Mouse (Mus musculus): ENCODE data around the gene Slc30a1. TPM values are rescaled to one million over a fixed set of nuclear protein-coding genes. Genes with fewer than 3 reads are reported as not detected.

The Slc30a1 gene
- polyA plus RNA-seq, 1 experiment from 2014 or later: 2.1 TPM

GRCm38 (mm10) chr1:191891912-191892311 is 14.7 kb upstream of the Slc30a1 start:
- no peaks in the 10 kb centered on the region for H3K4me1 ChIP-seq (ENCODE audit: control insufficient read depth, insufficient read depth, low read length)
- H3K27me3 ChIP-seq (ENCODE audit: control insufficient read depth, insufficient read depth, low read length): no peaks in the 10 kb centered on the region
- H3K27ac ChIP-seq (ENCODE audit: low read depth, low read length): no peak overlapping the region
- 72% methylated on average over 6 of the region's 6 CpGs for WGBS
- no peak overlapping the region for H3K4me2 ChIP-seq (ENCODE audit: low read depth, low read length)
- H3K36me3 ChIP-seq (ENCODE audit: control insufficient read depth, insufficient read depth, low read length): no peaks in the 10 kb centered on the region
- H3K9ac ChIP-seq (replicated peaks; ENCODE audit: low read depth, low read length): no peak overlapping the region
- H3K9me3 ChIP-seq (ENCODE audit: control insufficient read depth, low read length): no peaks in the 10 kb centered on the region
- H3K4me3 ChIP-seq (ENCODE audit: low read depth, low read length): no peak overlapping the region
- no peak for ATAC-seq (ENCODE audit: low read depth)

GRCm38 (mm10) chr1:191894386-191894785 is 12.2 kb upstream of the Slc30a1 start:
- H3K27me3 ChIP-seq (ENCODE audit: control insufficient read depth, insufficient read depth, low read length): no peaks in the 10 kb centered on the region
- no peak overlapping the region for H3K27ac ChIP-seq (ENCODE audit: low read depth, low read length)
- H3K36me3 ChIP-seq (ENCODE audit: control insufficient read depth, insufficient read depth, low read length): no peaks in the 10 kb centered on the region
- H3K4me1 ChIP-seq (ENCODE audit: control insufficient read depth, insufficient read depth, low read length): no peaks in the 10 kb centered on the region
- ATAC-seq (ENCODE audit: low read depth): no peak
- no peak overlapping the region for H3K4me3 ChIP-seq (ENCODE audit: low read depth, low read length)
- no peak overlapping the region for H3K4me2 ChIP-seq (ENCODE audit: low read depth, low read length)
- H3K9ac ChIP-seq (replicated peaks; ENCODE audit: low read depth, low read length): no peak overlapping the region
- WGBS: 81% methylated on average over 17 of the region's 17 CpGs
- no peaks in the 10 kb centered on the region for H3K9me3 ChIP-seq (ENCODE audit: control insufficient read depth, low read length)

- Histone ChIP-seq H3K27ac (ENCODE audit: low read depth, low read length) (no peak overlapping the region), H3K9me3 (ENCODE audit: control insufficient read depth, low read length) (no peaks in the 10 kb centered on the region), H3K27me3 (ENCODE audit: control insufficient read depth, insufficient read depth, low read length) (no peaks in the 10 kb centered on the region), H3K36me3 (ENCODE audit: control insufficient read depth, insufficient read depth, low read length) (no peaks in the 10 kb centered on the region), H3K9ac (replicated peaks; ENCODE audit: low read depth, low read length) (no peak overlapping the region), H3K4me2 (ENCODE audit: low read depth, low read length) (no peak overlapping the region), H3K4me3 (ENCODE audit: low read depth, low read length) (no peak overlapping the region), H3K4me1 (ENCODE audit: control insufficient read depth, insufficient read depth, low read length) (no peaks in the 10 kb centered on the region)
- no peak for ATAC-seq (ENCODE audit: low read depth)
- 93% methylated on average over 9 of the region's 9 CpGs for WGBS
Observed at GRCm38 (mm10) chr1:191894857-191895256, 11.7 kb upstream of the Slc30a1 start.

GRCm38 (mm10) chr1:191896806-191897552 is 9.6 kb upstream of the Slc30a1 start:
- Histone ChIP-seq H3K9me3 (ENCODE audit: control insufficient read depth, low read length) (no peaks in the 10 kb centered on the region), H3K27me3 (ENCODE audit: control insufficient read depth, insufficient read depth, low read length) (no peaks in the 10 kb centered on the region), H3K4me1 (ENCODE audit: control insufficient read depth, insufficient read depth, low read length) (no peaks in the 10 kb centered on the region), H3K4me2 (ENCODE audit: low read depth, low read length) (no peak overlapping the region), H3K9ac (replicated peaks; ENCODE audit: low read depth, low read length) (no peak overlapping the region), H3K36me3 (ENCODE audit: control insufficient read depth, insufficient read depth, low read length) (no peaks in the 10 kb centered on the region), H3K4me3 (ENCODE audit: low read depth, low read length) (no peak overlapping the region), H3K27ac (ENCODE audit: low read depth, low read length) (no peak overlapping the region)
- WGBS: 68% methylated on average over 12 of the region's 12 CpGs
- no peak for ATAC-seq (ENCODE audit: low read depth)

- peaks cover 24% of the 10 kb centered on the region for H3K4me1 ChIP-seq (ENCODE audit: control insufficient read depth, insufficient read depth, low read length)
- H3K4me3 ChIP-seq (ENCODE audit: low read depth, low read length): peak overlapping the region; percentile 93
- ATAC-seq (ENCODE audit: low read depth): peak; percentile 57
- H3K9ac ChIP-seq (replicated peaks; ENCODE audit: low read depth, low read length): peak overlapping the region; percentile 73
- whole genome bisulfite sequencing: 3% methylated on average over 44 of the region's 58 CpGs
- H3K27ac ChIP-seq (ENCODE audit: low read depth, low read length): peak overlapping the region; percentile 44; the same call in 1 of the 2 replicates
- H3K4me2 ChIP-seq (ENCODE audit: low read depth, low read length): peak overlapping the region; percentile 92
- H3K36me3 ChIP-seq (ENCODE audit: control insufficient read depth, insufficient read depth, low read length): peaks cover 7% of the 10 kb centered on the region; the same call in 1 of the 2 replicates
- no peaks in the 10 kb centered on the region for H3K9me3 ChIP-seq (ENCODE audit: control insufficient read depth, low read length)
- no peaks in the 10 kb centered on the region; the same call in none of the 2 replicates for H3K27me3 ChIP-seq (ENCODE audit: control insufficient read depth, insufficient read depth, low read length)
Observed at GRCm38 (mm10) chr1:191905637-191906533, 682 bp upstream of the Slc30a1 start.

- ATAC-seq (ENCODE audit: low read depth): peak; percentile 59
- peaks cover 31% of the 10 kb centered on the region for H3K4me1 ChIP-seq (ENCODE audit: control insufficient read depth, insufficient read depth, low read length)
- H3K27me3 ChIP-seq (ENCODE audit: control insufficient read depth, insufficient read depth, low read length): no peaks in the 10 kb centered on the region; the same call in none of the 2 replicates
- no peaks in the 10 kb centered on the region for H3K9me3 ChIP-seq (ENCODE audit: control insufficient read depth, low read length)
- H3K4me3 ChIP-seq (ENCODE audit: low read depth, low read length): peak overlapping the region; percentile 93
- H3K4me2 ChIP-seq (ENCODE audit: low read depth, low read length): peak overlapping the region; percentile 85
- peak overlapping the region; percentile 81 for H3K27ac ChIP-seq (ENCODE audit: low read depth, low read length)
- H3K36me3 ChIP-seq (ENCODE audit: control insufficient read depth, insufficient read depth, low read length): peaks cover 7% of the 10 kb centered on the region; the same call in 1 of the 2 replicates
- WGBS: under 1% methylated on average over 43 of the region's 43 CpGs
- H3K9ac ChIP-seq (replicated peaks; ENCODE audit: low read depth, low read length): peak overlapping the region; percentile 82
Observed at GRCm38 (mm10) chr1:191907431-191907810, 854 bp downstream of the Slc30a1 start.

- WGBS: 93% methylated on average over 15 of the region's 15 CpGs
- Histone ChIP-seq H3K4me1 (ENCODE audit: control insufficient read depth, insufficient read depth, low read length) (peaks cover 31% of the 10 kb centered on the region), H3K9me3 (ENCODE audit: control insufficient read depth, low read length) (no peaks in the 10 kb centered on the region), H3K27me3 (ENCODE audit: control insufficient read depth, insufficient read depth, low read length) (no peaks in the 10 kb centered on the region; the same call in none of the 2 replicates), H3K36me3 (ENCODE audit: control insufficient read depth, insufficient read depth, low read length) (peaks cover 7% of the 10 kb centered on the region; the same call in 1 of the 2 replicates), H3K4me3 (ENCODE audit: low read depth, low read length) (peak overlapping the region; percentile 93), H3K4me2 (ENCODE audit: low read depth, low read length) (peak overlapping the region; percentile 85), H3K9ac (replicated peaks; ENCODE audit: low read depth, low read length) (no peak overlapping the region), H3K27ac (ENCODE audit: low read depth, low read length) (no peak overlapping the region)
- no peak for ATAC-seq (ENCODE audit: low read depth)
Observed at GRCm38 (mm10) chr1:191908906-191909305, 2.3 kb downstream of the Slc30a1 start.

- no peaks in the 10 kb centered on the region for H3K9me3 ChIP-seq (ENCODE audit: control insufficient read depth, low read length)
- no peak for ATAC-seq (ENCODE audit: low read depth)
- H3K4me1 ChIP-seq (ENCODE audit: control insufficient read depth, insufficient read depth, low read length): peaks cover 31% of the 10 kb centered on the region
- H3K4me2 ChIP-seq (ENCODE audit: low read depth, low read length): peak overlapping the region; percentile 85; the same call in 1 of the 2 replicates
- WGBS: 95% methylated on average over 14 of the region's 14 CpGs
- H3K27me3 ChIP-seq (ENCODE audit: control insufficient read depth, insufficient read depth, low read length): no peaks in the 10 kb centered on the region; the same call in none of the 2 replicates
- H3K27ac ChIP-seq (ENCODE audit: low read depth, low read length): no peak overlapping the region
- H3K4me3 ChIP-seq (ENCODE audit: low read depth, low read length): no peak overlapping the region; the same call in 1 of the 2 replicates
- peaks cover 7% of the 10 kb centered on the region; the same call in 1 of the 2 replicates for H3K36me3 ChIP-seq (ENCODE audit: control insufficient read depth, insufficient read depth, low read length)
- H3K9ac ChIP-seq (replicated peaks; ENCODE audit: low read depth, low read length): no peak overlapping the region
Observed at GRCm38 (mm10) chr1:191909316-191909715, 2.7 kb downstream of the Slc30a1 start.

Data from neural tube, embryonic 14.5 days (tissue).